Mouse (Mus musculus) E14TG2a.4 (cell line): Measurements from ENCODE around the gene Unc5b.

Source experiments
- H3K27me3 ChIP-seq: 2 replicates; pipeline ENCODE4 v1.6.1; 2014; ENCODE audit warnings: low read length, control low read depth; ENCODE audit not compliant: insufficient read depth
- H3K36me3 ChIP-seq: 2 replicates; pipeline ENCODE4 v1.6.1; 2014; ENCODE audit warnings: low read length, control low read depth; ENCODE audit not compliant: insufficient read depth
- H3K4me1 ChIP-seq: replicated peaks from 2 replicates; pipeline ENCODE4 v1.6.1; 2014; ENCODE audit warnings: low read depth, low read length, control low read depth
- H3K4me3 ChIP-seq: replicated peaks from 2 replicates; pipeline ENCODE4 v1.5.1; 2014; ENCODE audit warnings: mild to moderate bottlenecking, low read length
- H3K9me3 ChIP-seq: 2 replicates; pipeline ENCODE4 v1.6.1; 2014; ENCODE audit warnings: low read length, control low read depth
- CTCF ChIP-seq: conservative IDR thresholded peaks from 2 replicates; pipeline ENCODE4 v1.5.1; 2014; ENCODE audit warnings: low read length
- NANOG ChIP-seq: IDR thresholded peaks from 2 replicates; pipeline ENCODE4 v1.6.1; 2014; ENCODE audit warnings: borderline replicate concordance, low read length, mixed read lengths
- POU5F1 ChIP-seq: IDR thresholded peaks from 2 replicates; pipeline ENCODE4 v1.6.1; 2014; ENCODE audit warnings: low read length, borderline replicate concordance

Unc5b gene

DNA sequence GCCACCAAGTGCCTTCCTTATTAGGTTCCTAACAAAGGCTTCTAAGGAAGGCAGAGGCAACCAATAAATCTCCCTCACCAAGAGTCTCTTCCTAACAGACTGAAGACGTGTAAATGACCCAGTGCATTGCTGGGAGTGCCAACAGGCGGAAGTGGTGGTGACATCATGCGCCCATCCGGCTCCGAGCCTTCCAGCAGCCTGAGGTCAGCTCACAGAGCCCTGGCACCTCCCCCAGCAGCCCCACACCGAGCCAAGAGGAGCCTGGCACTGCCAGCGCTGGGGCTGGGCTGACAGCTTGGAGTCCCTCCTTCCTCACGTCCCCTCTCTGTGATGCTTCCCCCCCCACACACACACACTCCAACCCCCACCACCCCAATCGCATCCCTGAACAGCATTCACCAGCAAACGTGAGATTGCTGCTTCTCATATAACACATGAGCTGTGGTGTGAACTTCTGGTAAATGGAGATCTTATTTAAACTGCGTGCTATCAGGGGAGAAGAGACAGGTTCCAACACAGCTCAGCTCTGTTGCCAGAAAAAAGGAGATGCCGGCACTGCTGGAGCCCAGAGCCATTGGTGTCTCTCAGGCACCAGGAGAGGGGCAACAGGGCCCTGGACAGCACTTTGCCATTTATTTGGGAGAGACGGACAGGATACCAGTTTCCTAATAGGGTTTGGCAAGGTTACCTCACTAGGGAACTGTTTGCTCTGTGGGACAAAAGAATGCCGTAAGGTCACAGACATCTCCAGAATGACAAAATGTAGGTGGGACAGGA is 14.3 kb downstream of the Unc5b start:
- TF ChIP-seq POU5F1: no peak
- TF ChIP-seq CTCF: no peak
- TF ChIP-seq NANOG: no peak
- H3K27me3 ChIP-seq: peaks cover 51% of the 10 kb centered on the region

DNA sequence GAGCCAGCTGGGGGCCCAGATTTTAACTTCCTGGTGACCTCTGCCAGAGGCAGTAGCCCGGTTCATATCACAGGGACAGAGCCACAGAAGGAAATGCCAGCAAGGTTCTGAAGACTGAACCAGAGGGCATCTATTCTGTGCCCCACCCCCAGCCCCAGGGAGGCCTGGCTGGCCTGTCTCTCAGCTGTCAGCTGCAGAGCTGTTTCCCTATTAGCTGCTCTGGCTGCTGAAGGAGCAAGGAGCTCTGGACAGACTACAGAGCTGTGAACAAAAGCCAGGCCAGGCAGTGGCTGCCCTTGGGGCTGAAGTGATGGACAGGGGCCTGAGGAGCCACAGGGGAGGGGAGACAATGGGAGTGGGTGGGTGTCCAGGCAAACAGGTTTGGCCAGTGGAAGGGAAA is 15.5 kb downstream of the Unc5b start:
- Histone ChIP-seq H3K4me3 (peak overlapping the region; percentile 26; the same call in 1 of the 2 replicates), H3K36me3 (no peaks in the 10 kb centered on the region), H3K4me1 (peaks cover 90% of the 10 kb centered on the region), H3K27me3 (peaks cover 57% of the 10 kb centered on the region), H3K9me3 (no peaks in the 10 kb centered on the region)
- TF ChIP-seq NANOG (no peak), POU5F1 (no peak), CTCF (no peak)

More for the DNA sequence above, 14.3 kb downstream of the Unc5b start:
- Histone ChIP-seq H3K36me3 (no peaks in the 10 kb centered on the region), H3K4me3 (no peak overlapping the region), H3K9me3 (no peaks in the 10 kb centered on the region), H3K4me1 (peaks cover 87% of the 10 kb centered on the region)

DNA sequence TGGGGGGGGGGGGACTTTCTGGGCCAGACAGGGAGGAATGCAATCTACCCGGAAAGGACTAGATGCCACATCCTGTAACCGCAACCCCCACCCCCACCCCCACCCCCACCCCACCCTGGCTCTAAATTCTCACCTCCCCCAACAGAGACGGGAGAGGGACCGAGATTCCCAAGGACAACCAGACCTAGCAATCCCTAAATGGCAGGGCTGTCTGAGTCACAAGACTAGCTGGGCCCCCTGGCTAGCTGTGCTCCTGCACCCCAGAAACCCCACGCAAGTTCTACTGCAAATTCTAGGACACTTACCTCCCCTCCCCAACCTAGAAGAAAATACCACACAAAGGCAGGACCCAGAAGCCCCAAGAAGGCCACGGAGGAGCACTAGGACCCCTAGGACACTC is 16.3 kb downstream of the Unc5b start:
- H3K4me3 ChIP-seq: peak overlapping the region; percentile 26; the same call in 1 of the 2 replicates
- H3K36me3 ChIP-seq: no peaks in the 10 kb centered on the region
- TF ChIP-seq NANOG: no peak
- no peak for TF ChIP-seq POU5F1
- no peak for TF ChIP-seq CTCF
- H3K9me3 ChIP-seq: no peaks in the 10 kb centered on the region
- H3K4me1 ChIP-seq: peaks cover 90% of the 10 kb centered on the region
- H3K27me3 ChIP-seq: peaks cover 58% of the 10 kb centered on the region

DNA sequence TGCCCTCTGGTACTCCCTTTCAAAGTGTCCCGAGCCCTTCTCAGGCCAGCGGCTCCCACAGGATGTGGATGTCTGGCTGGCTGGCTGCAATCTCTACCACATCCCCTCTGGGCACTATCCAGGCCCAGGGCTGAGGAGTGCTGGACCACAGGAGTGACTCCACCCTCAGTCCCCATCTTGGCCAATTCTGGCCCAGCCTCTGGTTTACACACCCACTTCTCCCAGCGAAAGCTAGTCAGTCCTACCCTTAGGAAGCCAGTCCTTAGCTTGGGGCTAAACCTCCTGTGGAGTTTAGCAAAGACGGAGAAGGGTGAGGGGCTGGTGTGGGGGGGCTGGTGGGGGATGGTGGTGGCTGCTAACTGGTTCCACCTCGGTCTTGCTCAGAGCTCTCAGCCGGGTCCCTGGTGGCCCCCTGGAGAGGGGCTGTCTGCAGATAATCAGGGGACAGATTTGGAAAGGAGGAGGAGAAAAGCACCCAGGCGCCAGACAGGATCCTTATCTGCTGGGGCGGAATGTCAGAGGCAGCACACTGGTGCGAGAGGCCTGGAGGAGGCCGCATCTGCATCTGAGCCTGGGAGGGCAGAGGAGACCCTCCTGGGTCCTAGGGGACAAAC is 16.8 kb downstream of the Unc5b start:
- H3K9me3 ChIP-seq: no peaks in the 10 kb centered on the region
- peak overlapping the region; percentile 60 for H3K4me3 ChIP-seq
- no peaks in the 10 kb centered on the region for H3K36me3 ChIP-seq
- H3K4me1 ChIP-seq: peaks cover 90% of the 10 kb centered on the region
- TF ChIP-seq CTCF (no peak), POU5F1 (no peak), NANOG (no peak)
- H3K27me3 ChIP-seq: peaks cover 59% of the 10 kb centered on the region

DNA sequence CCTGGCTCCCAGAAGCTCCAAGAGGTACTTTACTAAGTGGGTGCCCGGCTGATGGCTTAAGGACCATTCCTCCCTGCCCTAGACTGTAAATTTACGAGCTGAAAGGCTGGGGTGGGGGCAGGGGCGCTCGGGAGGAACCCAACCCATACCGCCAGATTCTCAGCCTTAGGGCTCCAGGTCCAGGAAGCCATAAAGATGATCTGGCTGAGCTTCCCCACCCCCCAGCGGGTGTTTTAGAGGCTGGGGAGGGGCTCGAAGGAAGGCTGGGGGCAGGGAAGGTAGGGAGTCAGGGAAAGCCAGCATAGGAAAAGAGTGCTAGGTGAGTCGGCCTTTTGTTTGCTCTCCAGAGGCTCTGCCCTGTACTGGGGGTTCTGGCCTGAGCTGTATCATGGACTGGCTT is 17.8 kb downstream of the Unc5b start:
- Histone ChIP-seq H3K27me3 (peaks cover 63% of the 10 kb centered on the region), H3K4me1 (peaks cover 95% of the 10 kb centered on the region), H3K36me3 (no peaks in the 10 kb centered on the region), H3K9me3 (no peaks in the 10 kb centered on the region), H3K4me3 (peak overlapping the region; percentile 60)
- no peak for TF ChIP-seq NANOG
- no peak for TF ChIP-seq POU5F1
- TF ChIP-seq CTCF: no peak

DNA sequence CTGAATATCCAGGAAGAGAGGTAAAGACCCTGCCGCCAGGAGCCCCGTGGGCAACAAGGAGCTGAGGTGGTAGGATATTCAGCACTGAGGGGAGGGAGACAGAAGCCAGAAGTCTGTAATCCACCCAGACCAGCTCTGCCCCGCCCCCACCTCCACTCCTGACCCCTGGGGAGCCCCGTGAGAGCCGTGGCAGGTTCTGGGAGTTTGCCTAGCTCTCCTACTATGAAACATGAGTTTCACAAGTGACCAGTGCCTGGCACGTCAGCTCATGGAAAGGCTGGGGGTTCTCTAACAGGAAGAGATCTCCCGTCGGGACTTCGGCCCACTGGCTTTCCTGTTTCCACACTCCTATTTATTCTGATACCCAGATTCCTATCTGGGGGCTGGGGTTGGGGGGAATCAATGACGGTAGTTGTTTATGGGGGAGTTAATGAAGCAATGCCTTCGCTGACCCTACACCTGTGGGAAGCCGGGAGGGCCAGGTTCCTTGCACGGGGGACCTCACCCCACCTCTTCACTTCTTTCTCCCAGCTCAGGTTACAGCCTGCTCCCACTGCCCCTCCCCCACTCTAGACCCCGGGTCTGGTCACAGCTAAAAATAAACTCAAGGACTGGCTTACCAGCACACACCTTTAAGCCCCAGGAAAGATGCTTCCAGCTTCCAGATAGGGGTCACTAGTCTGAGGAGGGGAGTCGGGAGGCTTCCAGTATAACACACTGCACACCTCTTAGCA is 19.4 kb downstream of the Unc5b start:
- Histone ChIP-seq H3K36me3 (no peaks in the 10 kb centered on the region), H3K9me3 (no peaks in the 10 kb centered on the region), H3K4me1 (peaks cover 96% of the 10 kb centered on the region), H3K4me3 (peak overlapping the region; percentile 67), H3K27me3 (peaks cover 61% of the 10 kb centered on the region)
- TF ChIP-seq CTCF (no peak), NANOG (no peak), POU5F1 (no peak)

DNA sequence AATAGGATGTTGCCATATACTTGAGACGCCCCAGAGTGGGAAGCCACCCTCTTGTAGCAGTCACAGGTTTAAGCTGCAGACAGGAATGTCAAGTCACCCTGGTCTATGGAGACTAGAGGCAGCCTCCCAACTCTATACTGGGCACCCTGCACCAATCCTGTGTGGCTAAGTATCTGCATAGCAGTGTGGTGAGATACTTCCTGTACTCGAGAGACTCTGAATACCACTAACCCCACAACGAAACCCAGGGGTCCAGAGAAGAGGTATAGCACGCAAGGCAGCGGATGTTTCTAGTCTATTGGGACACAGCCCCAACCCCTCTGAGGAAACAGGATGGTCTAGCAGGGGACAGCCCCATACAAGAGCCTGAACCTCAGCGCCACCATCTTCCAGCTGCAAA is 22.9 kb downstream of the Unc5b start:
- TF ChIP-seq NANOG (no peak), CTCF (no peak), POU5F1 (no peak)
- peaks cover 75% of the 10 kb centered on the region for H3K27me3 ChIP-seq
- H3K4me3 ChIP-seq: no peak overlapping the region
- H3K4me1 ChIP-seq: peaks cover 93% of the 10 kb centered on the region
- no peaks in the 10 kb centered on the region for H3K9me3 ChIP-seq
- H3K36me3 ChIP-seq: no peaks in the 10 kb centered on the region

DNA sequence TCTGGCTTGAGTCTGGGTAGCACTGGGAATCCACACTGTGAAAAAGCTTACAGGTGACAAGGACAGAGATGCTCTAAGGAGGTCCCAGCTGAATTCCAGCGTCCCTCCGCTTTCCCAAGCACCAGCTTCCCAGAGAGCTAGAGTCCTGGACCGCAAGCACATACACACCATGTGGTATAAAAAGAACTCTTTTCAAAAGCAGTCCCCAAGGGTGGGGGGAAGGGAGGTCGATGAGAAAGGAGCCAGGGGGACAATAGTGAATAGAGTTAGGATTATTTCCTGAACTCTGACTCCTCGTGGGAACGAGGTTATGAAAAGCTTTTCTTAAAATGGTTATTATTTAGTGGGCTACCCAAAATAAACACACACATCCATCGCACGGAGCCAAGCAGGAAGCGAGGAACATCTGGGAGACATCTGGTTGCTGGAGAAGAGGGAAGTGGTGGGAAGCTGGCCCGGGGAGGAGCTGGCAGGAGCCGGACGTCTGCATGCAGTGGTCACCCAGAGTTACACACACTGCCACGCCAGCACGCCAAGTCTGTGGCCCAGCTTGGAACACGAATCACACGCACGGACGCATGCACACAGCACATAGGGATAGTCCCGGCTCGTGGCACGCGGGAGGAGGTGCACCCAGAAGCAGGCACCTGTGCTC is 23.7 kb downstream of the Unc5b start:
- Histone ChIP-seq H3K27me3 (peaks cover 81% of the 10 kb centered on the region), H3K9me3 (no peaks in the 10 kb centered on the region), H3K36me3 (no peaks in the 10 kb centered on the region), H3K4me1 (peaks cover 93% of the 10 kb centered on the region), H3K4me3 (no peak overlapping the region)
- TF ChIP-seq POU5F1 (no peak), NANOG (no peak), CTCF (no peak)
